In genomic region chr17:10840148-10840707, GRCm38 (mm10) we compare ENCODE assay signal across 8 mouse cellular contexts. TPM values are rescaled to one million over a fixed set of nuclear protein-coding genes. Genes with fewer than 3 reads are reported as not detected.
DNase-seq lines count a peak whose midpoint lies in the region; ATAC-seq and TF ChIP-seq lines count a peak whose summit lies in the region.

Pacrg (minus strand) TSS chr17:10840311.
Prkn (plus strand) TSS chr17:10840384.

- no peaks in the 10 kb centered on the region for H3K9me3 ChIP-seq in megakaryocyte, embryonic 14.5 days

- H3K27ac ChIP-seq in cortical plate, adult 2 months (ENCODE audit: insufficient read depth, low read length) = peak within 1 kb of the TSS; percentile 87

- TF ChIP-seq CTCF in cortical plate, adult 2 months (IDR thresholded peaks at IDR 0.05; ENCODE audit: extremely low read depth, insufficient read depth, low read length) = no peak

- peak; percentile 79 for TF ChIP-seq POLR2A in cortical plate, adult 2 months (IDR thresholded peaks at IDR 0.05; ENCODE audit: extremely low read depth, insufficient read depth, low read length)

- ATAC-seq in activated CD4-positive, CD25-positive, alpha-beta regulatory T cell, adult 4 months = peak; percentile 98

- DNase-seq in gastrocnemius, adult 8-10 months (ENCODE audit: low spot score in 2 of 2) = peak; percentile 96 to 97
- peak; percentile 96 for DNase-seq in hindlimb bud, embryonic 11.5 days (ENCODE audit: extremely low spot score, low read depth, low spot score)
- DNase-seq in left cerebral cortex, adult 8-10 months (ENCODE audit: low spot score in 2 of 2) = peak; percentile 94 to 98
- DNase-seq in right cerebral cortex, postnatal 10 days (ENCODE audit: low spot score in 2 of 2) = peak; percentile 98
- peak; percentile 94 for DNase-seq in urinary bladder, postnatal 25 days (ENCODE audit: low spot score)

- H3K36me3 ChIP-seq in megakaryocyte, embryonic 14.5 days (replicated peaks; ENCODE audit: low read length) = no peaks in the 10 kb centered on the region

- H3K4me1 ChIP-seq in cortical plate, adult 2 months (ENCODE audit: control insufficient read depth, insufficient read depth, low read length) = 0 out of 2 replicates have a peak, but pooled peaks cover 2% of the 10 kb centered on the region
- peaks cover 20% of the 10 kb centered on the region for H3K4me1 ChIP-seq in megakaryocyte, embryonic 14.5 days

- H3K4me3 ChIP-seq in cortical plate, adult 2 months (ENCODE audit: insufficient read depth, low read length) = peak within 1 kb of the TSS; percentile 55
- peak within 1 kb of the TSS; percentile 100 for H3K4me3 ChIP-seq in megakaryocyte, embryonic 14.5 days (replicated peaks)

- H3K27me3 ChIP-seq in megakaryocyte, embryonic 14.5 days (replicated peaks) = peaks cover 1% of the 10 kb centered on the region

RNA-seq across cellular contexts. Expression of gene Pacrg, which starts in this region (rescaled TPM):
- not detected for polyA plus RNA-seq in activated CD4-positive, CD25-positive, alpha-beta regulatory T cell, adult 4 months (2017; shearing (Covaris generic))
- polyA plus RNA-seq in cortical plate, adult 2 months (2012; rRNA removed) = 21.0 and 23.3 TPM in 2 replicates
- 1 to 10 TPM; 1.2 to 3.0 (median 1.8) TPM for total RNA-seq in gastrocnemius, adult 8-10 months (2022)
- 10 to 100 TPM; 19.2 to 25.9 (median 21.6) TPM for total RNA-seq in left cerebral cortex, adult 8-10 months (2022)
- polyA plus RNA-seq in megakaryocyte, embryonic 14.5 days (2012; ENCODE audit: insufficient read depth, low replicate concordance) = 0.10 TPM in 1 of 2 replicates, not detected in the other

RNA-seq across cellular contexts. Expression of gene Prkn, which starts in this region (rescaled TPM):
- under 1 TPM in 1 of 2 experiments, not detected in 1; 0.32 TPM for polyA plus RNA-seq in activated CD4-positive, CD25-positive, alpha-beta regulatory T cell, adult 4 months (2017; shearing (Covaris generic))
- 21.7 and 26.0 TPM in 2 replicates for polyA plus RNA-seq in cortical plate, adult 2 months (2012; rRNA removed)
- 10 to 100 TPM; 21.6 to 26.5 (median 23.0) TPM for total RNA-seq in gastrocnemius, adult 8-10 months (2022)
- 10 to 100 TPM; 17.6 to 23.7 (median 21.6) TPM for total RNA-seq in left cerebral cortex, adult 8-10 months (2022)
- polyA plus RNA-seq in megakaryocyte, embryonic 14.5 days (2012; ENCODE audit: insufficient read depth, low replicate concordance) = 1.00 TPM in 1 of 2 replicates, not detected in the other

Comparison
In these comparisons a context has a peak if more than half of its experiments do, and no peak if none do; other contexts are left out.
1. Peak in every context shown above with its lines: DNase-seq, ATAC-seq, H3K4me3 ChIP-seq and H3K27ac ChIP-seq.
2. RNA of gene Pacrg (total RNA-seq): 19.2 to 25.9 TPM in left cerebral cortex, adult 8-10 months; 1.2 to 3.0 TPM in gastrocnemius, adult 8-10 months; every median in the first group is over 4 times any median in the second.
3. RNA of gene Pacrg (polyA plus RNA-seq): 21.0 to 23.3 TPM in cortical plate, adult 2 months; 0.10 TPM in megakaryocyte, embryonic 14.5 days and not detected in activated CD4-positive, CD25-positive, alpha-beta regulatory T cell, adult 4 months; every median in the first group is over 10 times any median in the second.
4. RNA of gene Prkn (polyA plus RNA-seq): 21.7 to 26.0 TPM in cortical plate, adult 2 months; 1.00 TPM in megakaryocyte, embryonic 14.5 days and 0.32 TPM in activated CD4-positive, CD25-positive, alpha-beta regulatory T cell, adult 4 months; every median in the first group is over 10 times any median in the second.
5. Peak in ATAC-seq in activated CD4-positive, CD25-positive, alpha-beta regulatory T cell, adult 4 months; RNA of the genes that start here not detected or under 1 TPM.